Mouse (Mus musculus) liver, embryonic 14.5 days (tissue): ENCODE measurements around the gene Chid1. TPM values are rescaled to one million over a fixed set of nuclear protein-coding genes. Genes with fewer than 3 reads are reported as not detected.

Experiments
- ATAC-seq: fragments of 200-750 bp; cut with Nextera tagmentation; 2 replicates; pipeline ENCODE4 v1.8.0; 2017; ENCODE audit warnings: moderate number of reproducible peaks, mild to moderate bottlenecking, moderate library complexity; ENCODE audit not compliant: insufficient read depth
- DNase-seq, 3 experiments: peaks; one replicate each; pipeline ENCODE4 v3.0.0-alpha.2; 2012 to 2013; ENCODE audit warnings: low read depth in 3 of 3, low spot score in 3 of 3
- H3K27ac ChIP-seq: fragments of 300-500 bp; sonication (generic); 2 replicates; pipeline ENCODE4 v1.5.1; 2014; ENCODE audit warnings: moderate library complexity, mild to moderate bottlenecking, control low read depth, inconsistent platforms
- H3K27me3 ChIP-seq: fragments of 300-500 bp; sonication (generic); 2 replicates; pipeline ENCODE4 v1.6.1; 2014; ENCODE audit warnings: mild to moderate bottlenecking, low read length, moderate library complexity; ENCODE audit not compliant: control insufficient read depth, insufficient read depth
- H3K36me3 ChIP-seq: fragments of 300-500 bp; sonication (generic); replicated peaks from 2 replicates; pipeline ENCODE4 v1.6.1; 2014; ENCODE audit warnings: low read depth; ENCODE audit not compliant: control insufficient read depth, insufficient read depth
- H3K4me1 ChIP-seq, 2 experiments: fragments of 200-500 bp in 1 of 2; fragments of 300-500 bp in 1 of 2; sonication (generic) in 1 of 2; replicated peaks; 2 replicates each; pipeline ENCODE4 v1.6.1; 2012 to 2014; ENCODE audit warnings: antibody characterized with exemption in 1 of 2, inconsistent platforms in 1 of 2, low read length in 1 of 2; ENCODE audit not compliant: control insufficient read depth in 2 of 2, insufficient read depth in 2 of 2
- H3K4me2 ChIP-seq: fragments of 300-500 bp; sonication (generic); 2 replicates; pipeline ENCODE4 v1.6.1; 2014; ENCODE audit warnings: low read depth, mild to moderate bottlenecking, control low read depth, moderate library complexity
- H3K4me3 ChIP-seq, 2 experiments: fragments of 200-500 bp in 1 of 2; fragments of 300-500 bp in 1 of 2; sonication (generic) in 1 of 2; 2 replicates each; pipeline ENCODE4 v1.5.1; 2012 to 2014; ENCODE audit warnings: low read depth in 2 of 2, low read length in 2 of 2, mild to moderate bottlenecking in 2 of 2, control low read depth in 1 of 2, inconsistent platforms in 1 of 2, moderate library complexity in 1 of 2; ENCODE audit not compliant: insufficient read depth in 1 of 2
- H3K9ac ChIP-seq: fragments of 300-500 bp; sonication (generic); replicated peaks from 2 replicates; pipeline ENCODE4 v1.6.1; 2014; ENCODE audit warnings: mild to moderate bottlenecking, control low read depth, moderate library complexity
- H3K9me3 ChIP-seq: fragments of 300-500 bp; sonication (generic); 2 replicates; pipeline ENCODE4 v1.6.1; 2016; ENCODE audit warnings: low read length, mixed read lengths; ENCODE audit not compliant: control insufficient read depth
- CTCF ChIP-seq: IDR thresholded peaks from 2 replicates; pipeline ENCODE4 v1.5.1; 2016; ENCODE audit warnings: antibody characterized with exemption, low read depth, control low read depth
- EP300 ChIP-seq: IDR thresholded peaks from 2 replicates; pipeline ENCODE4 v1.6.1; 2016; ENCODE audit warnings: antibody characterized with exemption, low read depth
- WGBS: fragments of 180-500 bp; shearing (Covaris S2); extraction: QIAGEN DNeasy Blood & Tissue Kit; methylation state at CpG from one replicate; pipeline ENCODE4 v1.1.7; 2014; ENCODE audit not compliant: insufficient replicate concordance; 5-methylcytosine and 5-hydroxymethylcytosine counted together
- polyA plus RNA-seq, 2 experiments: library from polyadenylated mRNA; depleted of rRNA in 1 of 2; stranded (reverse) in 1 of 2; unstranded in 1 of 2; fragments of >200 nt; fragmentation: Nextera tagmentation in 1 of 2; extraction: Ambion mirVana in 1 of 2; gene quantifications; 2 replicates each; pipeline versions ENCODE4 v1.2.1 to v1.2.3; 2012 to 2014

The Chid1 gene
- polyA plus RNA-seq, 2 experiments: 12.1 to 23.0 TPM

DNA sequence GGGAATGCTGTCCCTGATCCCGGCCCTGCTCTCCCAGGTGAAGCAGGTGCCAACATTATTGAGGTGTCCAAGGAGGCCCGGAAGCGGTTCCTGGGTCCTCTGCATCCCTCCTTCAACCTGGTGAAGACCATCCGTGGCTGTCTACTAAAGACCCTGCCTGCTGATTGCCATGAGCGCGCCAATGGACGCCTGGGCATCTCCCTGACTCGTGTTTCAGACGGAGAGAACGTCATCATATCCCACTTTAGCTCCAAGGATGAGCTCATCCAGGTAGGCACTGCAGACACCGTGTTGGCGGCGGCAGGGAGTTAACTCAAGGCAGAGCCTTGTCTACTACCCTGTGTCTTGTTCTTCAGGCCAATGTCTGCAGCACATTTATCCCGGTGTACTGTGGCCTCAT, 82.4 kb downstream of the Chid1 start:
- H3K27me3 ChIP-seq: peaks cover 21% of the 10 kb centered on the region
- no peak overlapping the region for H3K9ac ChIP-seq
- H3K4me1 ChIP-seq: peaks cover 7 to 12% of the 10 kb centered on the region in 2 experiments
- TF ChIP-seq CTCF (no peak), EP300 (no peak)
- no peak overlapping the region for H3K4me3 ChIP-seq
- 86% methylated on average over 14 of the region's 14 CpGs for WGBS
- DNase-seq (no peak), ATAC-seq (no peak)
- H3K9me3 ChIP-seq: no peaks in the 10 kb centered on the region
- peaks cover 1% of the 10 kb centered on the region; the same call in 1 of the 2 replicates for H3K36me3 ChIP-seq
- no peak overlapping the region for H3K27ac ChIP-seq
- no peak overlapping the region for H3K4me2 ChIP-seq

DNA sequence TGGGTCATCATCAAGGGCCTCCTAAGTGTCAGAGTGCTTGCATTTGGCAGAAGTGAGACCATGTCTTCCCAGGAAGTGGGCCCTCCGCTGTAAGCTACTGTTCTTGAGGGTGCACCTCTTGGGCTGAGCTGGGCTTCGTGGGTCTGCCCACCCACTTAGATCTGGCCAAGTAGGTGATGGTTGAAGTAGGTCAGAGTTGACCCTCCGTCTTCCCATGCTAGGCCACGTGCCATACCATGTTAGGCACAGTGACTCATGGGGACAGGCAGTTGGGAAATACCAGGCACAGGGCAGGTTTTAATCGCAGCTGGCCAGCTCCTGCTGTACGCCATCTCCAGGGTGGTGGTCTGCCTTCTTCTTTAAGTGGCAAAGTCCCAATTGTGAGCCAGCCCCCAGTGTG, 82.9 kb downstream of the Chid1 start:
- Histone ChIP-seq H3K27me3 (peaks cover 16% of the 10 kb centered on the region), H3K4me3 (no peak overlapping the region), H3K9me3 (no peaks in the 10 kb centered on the region), H3K36me3 (peaks cover 4% of the 10 kb centered on the region; the same call in 1 of the 2 replicates), H3K4me1 (peaks cover 7 to 16% of the 10 kb centered on the region in 2 experiments), H3K27ac (no peak overlapping the region), H3K9ac (no peak overlapping the region), H3K4me2 (no peak overlapping the region)
- DNase-seq: no peak
- TF ChIP-seq EP300: no peak
- no peak for TF ChIP-seq CTCF
- WGBS: 78% methylated on average over 6 of the region's 6 CpGs
- no peak for ATAC-seq

DNA sequence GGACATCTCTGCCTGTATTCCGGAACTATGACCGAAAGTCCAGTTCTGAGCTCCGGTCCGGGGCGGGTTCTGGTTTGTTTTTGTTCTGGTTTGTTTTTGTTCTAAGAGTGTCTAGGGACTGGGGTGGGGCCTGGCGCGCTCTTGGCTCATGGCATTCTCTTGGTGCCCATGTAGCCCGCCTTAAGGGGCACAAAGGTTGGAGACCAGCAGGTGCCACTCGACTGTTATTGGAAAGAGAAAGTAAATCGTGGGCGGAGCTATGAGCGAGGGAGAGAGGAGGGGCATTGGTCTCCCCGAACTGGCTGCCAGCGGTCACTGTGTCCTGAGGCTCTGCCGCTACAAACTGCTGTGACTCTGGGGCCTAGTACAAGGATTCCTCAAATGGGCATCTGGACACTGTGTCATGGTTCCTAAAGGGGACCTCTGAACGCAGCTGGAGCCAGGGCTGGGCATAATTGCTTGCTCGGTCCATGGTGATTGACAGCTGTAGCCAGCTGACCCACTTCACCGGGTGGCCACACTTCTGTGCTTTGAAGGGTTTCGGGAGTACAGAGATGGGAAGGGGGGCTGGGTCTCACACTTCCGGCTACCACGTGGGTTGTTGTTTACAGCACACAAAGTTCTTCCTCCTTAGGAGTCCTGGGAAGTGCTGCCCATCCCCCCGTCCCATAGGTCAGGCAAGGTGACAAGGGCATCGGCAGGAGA, 83.9 kb downstream of the Chid1 start:
- 2% methylated on average over 23 of the region's 23 CpGs for WGBS
- H3K27me3 ChIP-seq: peaks cover 7% of the 10 kb centered on the region
- H3K36me3 ChIP-seq: peaks cover 14% of the 10 kb centered on the region
- H3K9ac ChIP-seq: peak overlapping the region; percentile 61
- peaks cover 7 to 17% of the 10 kb centered on the region in 2 experiments for H3K4me1 ChIP-seq
- H3K4me2 ChIP-seq: peak overlapping the region; percentile 85
- DNase-seq (peak in 1 of 3 experiments; percentile 66), ATAC-seq (peak; percentile 28)
- H3K9me3 ChIP-seq: no peaks in the 10 kb centered on the region
- TF ChIP-seq EP300 (no peak), CTCF (no peak; the same call in 1 of the 2 replicates)
- H3K27ac ChIP-seq: peak overlapping the region; percentile 54
- peak overlapping the region; percentile 69 to 88 for H3K4me3 ChIP-seq

- peak within 1 kb of the TSS; percentile 54 for H3K27ac ChIP-seq
- H3K9me3 ChIP-seq: no peaks in the 10 kb centered on the region
- peaks cover 21% of the 10 kb centered on the region for H3K36me3 ChIP-seq
- ATAC-seq (peak; percentile 88), DNase-seq (peak; percentile 85 to 86 (median 85))
- under 1% methylated on average over 45 of the region's 45 CpGs for WGBS
- peak within 1 kb of the TSS; percentile 69 to 88 for H3K4me3 ChIP-seq
- H3K9ac ChIP-seq: peak within 1 kb of the TSS; percentile 61
- H3K4me1 ChIP-seq: peaks cover 7 to 19% of the 10 kb centered on the region in 2 experiments
- peak within 1 kb of the TSS; percentile 85 for H3K4me2 ChIP-seq
- no peaks in the 10 kb centered on the region; the same call in none of the 2 replicates for H3K27me3 ChIP-seq
- TF ChIP-seq CTCF: peak; percentile 28
- TF ChIP-seq EP300: no peak
Measured at GRCm38 (mm10) chr7:141454967-141455551, 84.6 kb downstream of the Chid1 start, which contains the start of gene Pnpla2. Pnpla2 (plus strand) TSS chr7:141455198.

DNA sequence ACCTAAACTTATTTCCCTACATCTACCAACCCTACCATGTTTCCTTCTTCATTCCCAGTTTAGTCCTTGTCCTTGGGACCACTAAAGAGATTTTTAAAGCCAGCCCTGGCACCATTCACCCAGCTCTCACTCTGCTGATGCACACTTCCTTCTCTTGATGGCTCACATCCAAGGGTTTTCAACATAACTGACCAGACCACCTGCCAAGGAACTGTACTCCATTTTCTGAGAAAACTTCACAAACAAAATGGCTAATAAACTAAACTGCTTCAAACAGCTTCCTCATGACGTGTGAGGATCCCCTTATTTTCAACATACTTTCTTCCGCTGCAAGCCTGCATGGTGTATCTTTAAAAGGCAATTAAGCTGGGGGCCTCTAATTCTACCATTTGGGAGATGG, 86.0 kb downstream of the Chid1 start:
- Histone ChIP-seq H3K4me1 (peaks cover 9 to 28% of the 10 kb centered on the region in 2 experiments), H3K27ac (no peak overlapping the region)
- ATAC-seq: no peak

More for the DNA sequence above, 86.0 kb downstream of the Chid1 start:
- H3K4me3 ChIP-seq: no peak overlapping the region
- H3K36me3 ChIP-seq: peaks cover 35% of the 10 kb centered on the region
- 65% methylated on average over 2 of the region's 2 CpGs for WGBS
- H3K27me3 ChIP-seq: no peaks in the 10 kb centered on the region
- no peak overlapping the region for H3K9ac ChIP-seq
- H3K9me3 ChIP-seq: no peaks in the 10 kb centered on the region
- DNase-seq: no peak
- no peak overlapping the region for H3K4me2 ChIP-seq
- TF ChIP-seq CTCF (no peak), EP300 (no peak)
